Mouse (Mus musculus) bone marrow macrophage, adult 2 months (primary cell): ENCODE measurements around the gene Smr2.
"Not testable (repeated sequence)": the region's sequence is repeated elsewhere in the genome, so short reads cannot be mapped to it uniquely, and the experiment has no call there.

Experiments used
- CTCF ChIP-seq: IDR thresholded peaks from 2 replicates; pipeline ENCODE4 v1.5.1; 2012; ENCODE audit warnings: low read depth, mild to moderate bottlenecking, low read length, moderate library complexity
- POLR2A ChIP-seq: IDR thresholded peaks from 2 replicates; pipeline ENCODE4 v1.6.1; 2012; ENCODE audit warnings: mild to moderate bottlenecking, low read depth, low read length, borderline replicate concordance

DNA sequence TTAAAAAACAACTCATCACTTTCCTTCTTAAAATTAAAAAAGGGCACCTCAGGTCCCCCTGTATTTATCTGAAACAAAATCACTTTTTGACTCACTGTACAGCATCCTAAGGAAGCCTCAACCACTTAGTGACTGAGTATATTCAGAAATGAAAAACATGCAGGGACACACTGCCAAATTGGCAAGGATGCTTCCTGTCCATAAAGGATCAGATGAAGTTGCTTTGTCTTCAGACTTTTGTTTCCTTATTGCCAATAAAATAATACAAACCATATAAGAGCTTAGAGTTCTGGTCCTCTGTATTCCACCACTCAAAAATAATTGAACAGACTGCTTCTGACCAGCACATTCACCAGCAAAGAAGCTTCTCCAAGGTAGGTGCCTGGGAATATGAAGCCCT, at the start of gene Smr2:
- TF ChIP-seq POLR2A, CTCF: not testable (repeated sequence)
